In the genomic region with DNA sequence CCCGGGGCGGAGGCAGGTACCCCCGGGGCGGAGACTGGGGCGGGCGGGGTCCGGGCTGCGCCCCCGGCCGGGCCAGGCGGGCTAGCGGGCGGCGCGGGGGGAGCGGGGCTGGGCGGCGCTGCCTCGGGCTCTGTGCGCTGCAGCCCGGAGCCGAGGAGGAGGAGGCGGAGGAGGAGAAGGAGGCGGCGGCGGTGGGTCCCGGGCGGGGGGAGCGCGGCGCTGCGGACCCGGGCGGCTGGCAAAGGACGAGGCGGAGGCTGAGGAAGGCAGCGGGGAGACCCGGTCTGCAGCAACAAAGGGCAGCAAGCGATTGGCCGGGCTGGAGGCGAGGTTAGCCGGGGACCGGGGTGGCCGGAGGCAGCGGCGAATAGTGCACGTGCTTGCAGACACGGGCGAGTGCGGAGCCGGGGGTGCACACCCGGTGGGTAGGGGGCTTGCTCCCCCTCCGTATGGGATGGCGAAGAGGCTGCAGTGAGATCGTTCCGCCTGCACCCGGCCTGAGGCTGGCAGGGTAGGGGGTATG, we compare ENCODE assay signal across 8 mouse cellular contexts. TPM values are rescaled to one million over a fixed set of nuclear protein-coding genes. Genes with fewer than 3 reads are reported as not detected.
DNase-seq lines count a peak whose midpoint lies in the region; ATAC-seq lines count a peak whose summit lies in the region.

No protein-coding gene starts in this region.

- H3K36me3 ChIP-seq in megakaryocyte, embryonic 14.5 days (replicated peaks; ENCODE audit: low read length), result no peaks in the 10 kb centered on the region
- no peaks in the 10 kb centered on the region for H3K36me3 ChIP-seq in heart, embryonic 11.5 days (ENCODE audit: control insufficient read depth, insufficient read depth, low read length)
- no peaks in the 10 kb centered on the region for H3K36me3 ChIP-seq in kidney, embryonic 16.5 days (ENCODE audit: insufficient read depth, low read length)
- no peaks in the 10 kb centered on the region for H3K36me3 ChIP-seq in lung, embryonic 15.5 days

- H3K4me3 ChIP-seq in megakaryocyte, embryonic 14.5 days (replicated peaks), result peak overlapping the region; percentile 99
- H3K4me3 ChIP-seq in heart, embryonic 11.5 days (ENCODE audit: low read depth, low read length), result peak overlapping the region; percentile 85
- H3K4me3 ChIP-seq in kidney, embryonic 16.5 days (ENCODE audit: low read length), result peak overlapping the region; percentile 70
- H3K4me3 ChIP-seq in lung, embryonic 15.5 days, result peak overlapping the region; percentile 78

- no peaks in the 10 kb centered on the region for H3K9me3 ChIP-seq in megakaryocyte, embryonic 14.5 days
- no peaks in the 10 kb centered on the region for H3K9me3 ChIP-seq in heart, embryonic 11.5 days (replicated peaks; ENCODE audit: control insufficient read depth, low read length)
- H3K9me3 ChIP-seq in kidney, embryonic 16.5 days (ENCODE audit: low read length), result no peaks in the 10 kb centered on the region
- no peaks in the 10 kb centered on the region for H3K9me3 ChIP-seq in lung, embryonic 15.5 days

- no peak for ATAC-seq in megakaryocyte, adult 5-6 weeks (ENCODE audit: poor library complexity, severe bottlenecking)
- ATAC-seq in heart, embryonic 11.5 days (replicated peaks; ENCODE audit: insufficient number of reproducible peaks, low FRiP score, low TSS enrichment), result 0 out of 2 replicates have a peak, but pooled peaks have one; percentile 8
- peak; percentile 11; the same call in 1 of the 2 replicates for ATAC-seq in kidney, embryonic 16.5 days (ENCODE audit: low FRiP score, low TSS enrichment)
- ATAC-seq in lung, embryonic 15.5 days (ENCODE audit: borderline replicate concordance, extremely low read depth, low FRiP score, low TSS enrichment), result peak; percentile 13

- peaks cover 5% of the 10 kb centered on the region for H3K27me3 ChIP-seq in megakaryocyte, embryonic 14.5 days (replicated peaks)
- H3K27me3 ChIP-seq in heart, embryonic 11.5 days (ENCODE audit: control insufficient read depth, insufficient read depth, low read length), result no peaks in the 10 kb centered on the region
- no peaks in the 10 kb centered on the region for H3K27me3 ChIP-seq in kidney, embryonic 16.5 days (ENCODE audit: insufficient read depth, low read length)
- 0 out of 2 replicates have a peak, but pooled peaks cover 2% of the 10 kb centered on the region for H3K27me3 ChIP-seq in lung, embryonic 15.5 days

- peaks cover 47% of the 10 kb centered on the region for H3K4me1 ChIP-seq in megakaryocyte, embryonic 14.5 days
- peaks cover 27% of the 10 kb centered on the region for H3K4me1 ChIP-seq in heart, embryonic 11.5 days (ENCODE audit: control insufficient read depth, insufficient read depth, low read length)
- peaks cover 25% of the 10 kb centered on the region for H3K4me1 ChIP-seq in kidney, embryonic 16.5 days (ENCODE audit: insufficient read depth, low read length)
- peaks cover 21% of the 10 kb centered on the region for H3K4me1 ChIP-seq in lung, embryonic 15.5 days

- DNase-seq in cerebellum, postnatal 36 days, result peak; percentile 69 to 72
- DNase-seq in ovary, postnatal 36 days (ENCODE audit: low spot score), result peak; percentile 78
- DNase-seq in urinary bladder, postnatal 14 days (ENCODE audit: low spot score), result peak; percentile 65

- under 1% methylated on average over 48 of the region's 57 CpGs for WGBS in heart, embryonic 11.5 days (ENCODE audit: insufficient replicate concordance)
- 2% methylated on average over 27 of the region's 57 CpGs for WGBS in kidney, embryonic 16.5 days
- 1% methylated on average over 53 of the region's 57 CpGs for WGBS in lung, embryonic 15.5 days

- H3K9ac ChIP-seq in heart, embryonic 11.5 days (ENCODE audit: low read depth, low read length), result peak overlapping the region; percentile 91
- H3K9ac ChIP-seq in kidney, embryonic 16.5 days (replicated peaks; ENCODE audit: low read length), result peak overlapping the region; percentile 79
- H3K9ac ChIP-seq in lung, embryonic 15.5 days, result peak overlapping the region; percentile 71

- H3K4me2 ChIP-seq in heart, embryonic 11.5 days, result peak overlapping the region; percentile 87
- peak overlapping the region; percentile 87 for H3K4me2 ChIP-seq in kidney, embryonic 16.5 days (replicated peaks; ENCODE audit: low read depth, low read length)
- H3K4me2 ChIP-seq in lung, embryonic 15.5 days, result peak overlapping the region; percentile 94

- H3K27ac ChIP-seq in heart, embryonic 11.5 days (ENCODE audit: low read depth, low read length), result peak overlapping the region; percentile 98
- peak overlapping the region; percentile 90 for H3K27ac ChIP-seq in kidney, embryonic 16.5 days (ENCODE audit: low read length)
- H3K27ac ChIP-seq in lung, embryonic 15.5 days, result peak overlapping the region; percentile 93

RNA-seq across cellular contexts. Expression of a gene that starts 18.5 kb away (rescaled TPM):
- 0.84 and 0.94 TPM in 2 replicates for polyA plus RNA-seq in megakaryocyte, embryonic 14.5 days (2012; ENCODE audit: insufficient read depth, low replicate concordance)
- 12.9 and 13.0 TPM in 2 replicates for total RNA-seq in megakaryocyte, adult 5-6 weeks (2015)
- 6.1 and 6.5 TPM in 2 replicates for total RNA-seq in megakaryocyte, adult 5-6 weeks (2017)
- 11.9 and 14.9 TPM in 2 replicates for polyA plus RNA-seq in heart, embryonic 11.5 days (2014; fragmentation: Nextera tagmentation; extraction: Ambion mirVana)
- 12.0 and 15.7 TPM in 2 replicates for polyA plus RNA-seq in kidney, embryonic 16.5 days (2015; fragmentation: Nextera tagmentation; extraction: Ambion mirVana)
- polyA plus RNA-seq in lung, embryonic 15.5 days (2015; fragmentation: Nextera tagmentation; extraction: Ambion mirVana), result 11.4 and 12.0 TPM in 2 replicates
